Mouse (Mus musculus): ENCODE measurements around the gene Pld1. TPM values are rescaled to one million over a fixed set of nuclear protein-coding genes. Genes with fewer than 3 reads are reported as not detected.

The Pld1 gene
- polyA plus RNA-seq, 1 experiment from 2014 or later: 8.1 TPM

DNA sequence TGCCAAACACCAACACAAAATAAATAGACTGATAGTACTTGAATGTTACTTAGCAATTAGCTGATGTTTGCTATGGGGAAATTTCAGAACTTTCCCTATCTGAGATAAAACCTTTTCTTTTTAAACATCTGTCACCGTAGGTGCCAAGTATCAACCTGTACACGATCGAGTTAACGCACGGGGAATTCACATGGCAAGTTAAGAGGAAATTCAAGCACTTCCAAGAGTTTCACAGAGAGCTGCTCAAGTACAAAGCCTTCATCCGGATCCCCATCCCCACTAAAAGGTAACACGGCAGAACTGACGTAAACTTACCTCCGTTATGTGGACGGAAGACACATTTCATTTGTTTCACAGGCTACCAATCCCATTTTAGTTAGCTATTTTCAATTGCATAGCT lies 90.0 kb downstream of the Pld1 start:
- ATAC-seq (ENCODE audit: insufficient number of reproducible peaks, low FRiP score): no peak
- no peaks in the 10 kb centered on the region for H3K9me3 ChIP-seq (replicated peaks)
- no peak overlapping the region for H3K4me3 ChIP-seq
- H3K4me2 ChIP-seq: no peak overlapping the region
- no peak overlapping the region for H3K27ac ChIP-seq (ENCODE audit: poor library complexity, severe bottlenecking)
- peaks cover 5% of the 10 kb centered on the region; the same call in 1 of the 2 replicates for H3K36me3 ChIP-seq
- peaks cover 18% of the 10 kb centered on the region for H3K4me1 ChIP-seq (replicated peaks)
- no peaks in the 10 kb centered on the region for H3K27me3 ChIP-seq (replicated peaks)
- 80% methylated on average over 10 of the region's 10 CpGs for WGBS
- no peak overlapping the region for H3K9ac ChIP-seq

DNA sequence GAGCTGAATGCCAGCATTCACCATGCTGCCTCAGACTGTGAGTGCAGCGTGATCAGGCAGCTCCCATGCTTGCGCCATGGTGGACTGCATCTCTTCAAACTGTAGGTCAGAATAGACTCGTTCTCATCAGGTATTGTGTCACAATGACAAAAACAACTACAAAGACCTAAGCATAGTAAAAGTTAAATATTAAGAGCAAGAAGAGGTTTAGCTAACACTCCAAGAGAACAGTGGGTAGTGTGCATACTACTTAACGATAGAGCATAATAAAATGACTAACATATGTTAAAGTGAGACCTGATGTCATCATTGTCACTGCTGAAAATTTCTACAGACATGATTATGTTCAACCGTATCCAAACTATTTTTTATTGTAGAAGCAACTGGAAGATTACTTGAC lies 92.4 kb downstream of the Pld1 start:
- ATAC-seq (ENCODE audit: insufficient number of reproducible peaks, low FRiP score): no peak
- no peak overlapping the region for H3K27ac ChIP-seq (ENCODE audit: poor library complexity, severe bottlenecking)
- H3K4me2 ChIP-seq: no peak overlapping the region
- no peaks in the 10 kb centered on the region for H3K27me3 ChIP-seq (replicated peaks)
- H3K4me3 ChIP-seq: no peak overlapping the region
- WGBS: 90% methylated on average over 5 of the region's 5 CpGs
- H3K36me3 ChIP-seq: peaks cover 9% of the 10 kb centered on the region; the same call in 1 of the 2 replicates
- H3K9me3 ChIP-seq (replicated peaks): no peaks in the 10 kb centered on the region
- H3K4me1 ChIP-seq (replicated peaks): peaks cover 18% of the 10 kb centered on the region
- H3K9ac ChIP-seq: no peak overlapping the region

DNA sequence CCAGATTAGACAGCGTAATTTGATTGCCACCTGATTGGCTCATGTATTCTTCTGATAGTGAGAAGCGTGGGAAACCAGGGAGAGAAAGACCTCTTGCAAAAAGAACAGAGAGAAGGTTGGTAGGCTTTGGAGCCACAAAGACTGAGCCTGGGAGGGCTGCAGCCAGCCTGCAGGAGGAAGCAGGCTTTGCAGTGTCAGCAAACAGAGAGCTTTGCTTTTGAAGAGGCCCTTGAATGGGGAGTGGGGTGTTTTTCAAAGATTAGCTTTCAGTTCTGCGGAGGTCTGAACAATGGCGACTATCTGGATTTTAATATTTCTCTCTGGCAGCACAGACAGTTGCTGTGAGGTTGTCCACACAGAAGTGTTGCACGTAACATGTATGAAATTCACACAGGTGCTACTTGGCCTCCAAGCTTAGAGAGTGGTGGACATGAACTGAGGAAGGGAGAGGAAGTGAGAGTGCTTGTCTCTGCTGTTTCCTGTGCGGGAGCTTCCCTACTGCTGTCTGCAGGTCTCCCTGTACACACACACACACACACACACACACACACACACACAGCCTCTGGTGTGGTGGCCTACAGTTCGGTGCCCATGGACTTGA lies 93.2 kb downstream of the Pld1 start:
- H3K9ac ChIP-seq: no peak overlapping the region
- H3K27ac ChIP-seq (ENCODE audit: poor library complexity, severe bottlenecking): peak overlapping the region; percentile 6

DNA sequence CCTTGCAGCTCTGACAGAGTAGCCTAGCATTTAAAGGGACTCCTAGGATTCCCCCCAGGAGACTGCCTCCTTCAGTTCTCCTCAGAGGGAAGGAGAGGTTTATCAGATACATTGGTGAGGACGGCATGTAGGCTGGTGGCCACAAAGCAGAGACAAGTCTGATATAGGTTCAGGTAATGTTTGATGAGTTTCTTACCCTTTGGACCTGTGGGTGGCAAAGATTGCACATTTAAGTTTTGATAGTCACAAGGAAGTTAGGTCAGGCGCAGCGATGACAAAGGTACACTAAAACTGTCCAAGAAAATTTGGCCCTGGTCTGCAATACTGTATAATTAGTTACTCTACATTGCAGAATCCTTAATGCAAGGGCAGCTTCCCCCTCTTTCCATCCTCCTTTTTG lies 95.4 kb downstream of the Pld1 start:
- Histone ChIP-seq H3K36me3 (peaks cover 10% of the 10 kb centered on the region; the same call in 1 of the 2 replicates), H3K27ac (ENCODE audit: poor library complexity, severe bottlenecking) (no peak overlapping the region), H3K9me3 (replicated peaks) (no peaks in the 10 kb centered on the region), H3K9ac (no peak overlapping the region), H3K4me3 (no peak overlapping the region), H3K4me2 (no peak overlapping the region), H3K27me3 (replicated peaks) (no peaks in the 10 kb centered on the region), H3K4me1 (replicated peaks) (peaks cover 9% of the 10 kb centered on the region)
- WGBS: 88% methylated on average over 3 of the region's 3 CpGs
- no peak for ATAC-seq (ENCODE audit: insufficient number of reproducible peaks, low FRiP score)

More for the DNA sequence above, 93.2 kb downstream of the Pld1 start:
- Histone ChIP-seq H3K9me3 (replicated peaks) (no peaks in the 10 kb centered on the region), H3K27me3 (replicated peaks) (no peaks in the 10 kb centered on the region), H3K4me2 (no peak overlapping the region), H3K4me1 (replicated peaks) (peaks cover 14% of the 10 kb centered on the region), H3K36me3 (peaks cover 10% of the 10 kb centered on the region; the same call in 1 of the 2 replicates), H3K4me3 (no peak overlapping the region)
- WGBS: 53% methylated on average over 7 of the region's 7 CpGs
- ATAC-seq (ENCODE audit: insufficient number of reproducible peaks, low FRiP score): no peak

DNA sequence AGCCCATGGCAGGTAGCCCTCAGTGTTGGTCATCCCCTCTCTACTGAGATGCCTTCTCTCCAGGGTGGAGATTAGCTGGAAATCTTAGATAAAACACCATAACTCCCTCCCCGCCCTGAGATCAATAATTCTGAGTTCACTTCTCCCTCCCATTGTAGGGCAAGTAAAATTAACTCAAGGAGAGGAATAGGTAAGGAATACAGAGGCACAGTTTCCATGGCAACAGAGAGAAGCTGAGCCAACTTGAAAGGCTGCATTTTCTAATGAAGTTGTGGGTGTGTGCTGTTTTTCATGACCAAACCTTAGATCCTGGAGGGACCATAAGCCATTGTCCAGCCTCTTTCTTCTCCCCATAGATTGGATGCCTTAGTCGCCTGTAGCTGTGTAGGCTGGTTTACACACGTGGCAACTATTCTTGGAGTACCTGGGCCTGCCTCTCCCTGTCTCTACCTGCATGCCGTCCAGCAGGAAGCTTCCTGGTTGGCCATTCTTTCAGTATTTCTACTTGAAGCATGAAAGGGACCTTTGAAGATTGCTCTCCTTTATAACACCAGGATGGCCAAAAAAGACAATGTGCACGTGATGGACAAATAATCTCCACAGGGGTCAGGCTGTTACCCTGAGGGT lies 96.3 kb downstream of the Pld1 start:
- H3K27ac ChIP-seq (ENCODE audit: poor library complexity, severe bottlenecking): no peak overlapping the region
- no peak overlapping the region for H3K9ac ChIP-seq
- H3K9me3 ChIP-seq (replicated peaks): no peaks in the 10 kb centered on the region
- no peak overlapping the region for H3K4me2 ChIP-seq
- no peak overlapping the region for H3K4me3 ChIP-seq
- H3K36me3 ChIP-seq: 0 out of 2 replicates have a peak, but pooled peaks cover 5% of the 10 kb centered on the region
- WGBS: 80% methylated on average over 5 of the region's 5 CpGs
- ATAC-seq (ENCODE audit: insufficient number of reproducible peaks, low FRiP score): no peak
- peaks cover 9% of the 10 kb centered on the region for H3K4me1 ChIP-seq (replicated peaks)
- no peaks in the 10 kb centered on the region for H3K27me3 ChIP-seq (replicated peaks)

DNA sequence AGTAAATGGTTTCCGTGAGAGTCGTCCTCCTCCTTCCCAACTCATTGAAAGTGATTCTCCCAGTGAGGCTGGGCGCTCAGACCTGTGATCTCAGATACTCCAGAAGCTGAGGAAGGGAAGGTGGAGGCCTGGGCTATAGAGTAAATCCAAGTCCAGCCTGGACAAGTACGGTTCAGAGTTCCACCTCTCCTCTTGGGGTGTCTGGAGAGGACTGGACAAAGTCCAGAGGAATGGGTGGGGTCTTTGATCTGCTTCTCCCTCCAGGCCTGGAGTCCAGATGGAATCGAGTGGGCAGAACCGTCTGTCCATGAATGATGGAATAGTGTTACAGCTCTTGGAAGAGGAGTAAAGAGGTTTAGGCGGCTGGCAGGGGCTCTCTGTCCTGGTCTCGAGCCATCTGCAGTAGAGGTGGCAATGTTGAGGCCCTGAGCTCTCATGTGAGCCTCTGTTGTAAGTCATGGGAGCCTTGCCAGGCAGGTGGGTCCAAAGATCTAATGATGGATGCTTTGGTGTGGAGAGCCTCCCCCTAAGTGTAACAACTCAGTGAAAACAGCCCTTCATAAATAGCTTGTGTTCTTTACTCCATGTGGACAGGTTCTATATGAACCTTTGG lies 98.9 kb downstream of the Pld1 start:
- Histone ChIP-seq H3K36me3 (peaks cover 14% of the 10 kb centered on the region), H3K4me1 (replicated peaks) (no peaks in the 10 kb centered on the region), H3K9ac (no peak overlapping the region), H3K4me3 (no peak overlapping the region), H3K27me3 (replicated peaks) (no peaks in the 10 kb centered on the region), H3K27ac (ENCODE audit: poor library complexity, severe bottlenecking) (no peak overlapping the region), H3K4me2 (no peak overlapping the region), H3K9me3 (replicated peaks) (no peaks in the 10 kb centered on the region; the same call in 1 of the 2 replicates)
- no peak for ATAC-seq (ENCODE audit: insufficient number of reproducible peaks, low FRiP score)
- 72% methylated on average over 8 of the region's 8 CpGs for WGBS

DNA sequence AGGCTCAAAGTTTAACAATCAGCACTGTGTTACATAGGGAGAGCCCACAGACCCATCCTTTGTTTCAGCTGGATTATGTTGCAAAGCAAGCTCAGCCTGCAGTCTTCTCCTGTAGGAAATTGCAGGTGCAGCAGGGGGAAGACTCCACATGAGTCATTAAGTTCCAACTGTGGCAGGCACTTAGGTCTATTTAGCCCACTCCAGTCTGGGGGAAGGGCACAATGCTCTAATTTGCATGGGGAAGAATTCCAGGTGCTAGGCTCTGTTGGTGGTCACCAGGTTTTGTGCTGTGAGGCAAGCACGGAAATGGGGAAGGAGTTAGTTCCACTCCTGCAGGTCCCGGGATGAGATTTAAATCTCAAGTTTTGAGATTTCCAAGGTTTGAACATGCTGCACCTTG lies 99.6 kb downstream of the Pld1 start:
- no peak overlapping the region for H3K9ac ChIP-seq
- no peak for ATAC-seq (ENCODE audit: insufficient number of reproducible peaks, low FRiP score)
- no peak overlapping the region for H3K4me3 ChIP-seq
- peaks cover 18% of the 10 kb centered on the region for H3K36me3 ChIP-seq
- H3K27ac ChIP-seq (ENCODE audit: poor library complexity, severe bottlenecking): no peak overlapping the region
- no peaks in the 10 kb centered on the region for H3K4me1 ChIP-seq (replicated peaks)
- H3K9me3 ChIP-seq (replicated peaks): no peaks in the 10 kb centered on the region; the same call in 1 of the 2 replicates
- 62% methylated on average over 2 of the region's 2 CpGs for whole genome bisulfite sequencing
- no peak overlapping the region for H3K4me2 ChIP-seq
- no peaks in the 10 kb centered on the region for H3K27me3 ChIP-seq (replicated peaks)

DNA sequence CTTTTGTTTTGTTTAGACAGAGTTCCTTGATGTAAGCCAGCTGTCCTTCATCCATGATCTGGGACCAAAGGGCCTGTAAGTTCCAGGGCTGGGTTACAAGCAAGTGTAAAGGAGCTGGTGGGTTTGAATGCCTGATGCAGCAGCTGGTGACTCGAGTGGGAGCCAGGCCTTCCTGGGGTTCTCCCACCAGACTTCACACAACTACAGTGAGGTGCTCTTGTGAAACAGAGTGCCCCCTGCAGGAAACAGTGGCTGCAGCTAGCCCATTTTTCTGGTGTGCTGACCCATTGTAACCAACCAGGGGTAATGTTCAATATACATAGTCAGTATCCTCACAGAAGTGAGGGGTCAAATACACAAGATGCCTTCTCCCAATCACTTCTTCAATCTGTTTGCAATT lies 101.3 kb downstream of the Pld1 start:
- no peak overlapping the region for H3K4me3 ChIP-seq
- H3K27ac ChIP-seq (ENCODE audit: poor library complexity, severe bottlenecking): no peak overlapping the region
- no peaks in the 10 kb centered on the region for H3K27me3 ChIP-seq (replicated peaks)
- 19% methylated on average over 1 of the region's 1 CpGs for WGBS
- ATAC-seq (ENCODE audit: insufficient number of reproducible peaks, low FRiP score): no peak
- H3K9me3 ChIP-seq (replicated peaks): no peaks in the 10 kb centered on the region; the same call in 1 of the 2 replicates
- H3K4me2 ChIP-seq: no peak overlapping the region
- no peak overlapping the region for H3K9ac ChIP-seq
- H3K4me1 ChIP-seq (replicated peaks): no peaks in the 10 kb centered on the region
- peaks cover 18% of the 10 kb centered on the region for H3K36me3 ChIP-seq

DNA sequence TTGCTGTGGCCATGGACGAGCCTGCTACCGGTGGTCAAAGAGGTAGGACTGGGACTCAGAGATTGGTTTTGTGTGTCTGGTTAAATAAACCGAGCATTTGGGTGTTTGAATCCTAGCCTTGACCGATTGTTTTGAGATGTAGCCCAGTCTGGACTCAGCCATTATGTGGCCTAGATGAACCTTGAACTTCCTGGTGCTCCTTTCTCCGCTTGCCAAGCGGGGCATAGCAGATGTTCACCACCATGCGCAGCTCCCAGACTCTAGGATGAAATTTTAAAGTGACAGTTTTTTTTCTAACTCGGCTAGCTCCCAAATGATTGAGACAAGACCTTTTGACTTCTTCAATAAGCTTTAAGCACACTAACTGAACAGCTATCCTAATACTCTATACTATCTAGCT lies 102.7 kb downstream of the Pld1 start:
- ATAC-seq (ENCODE audit: insufficient number of reproducible peaks, low FRiP score): no peak
- no peaks in the 10 kb centered on the region; the same call in 1 of the 2 replicates for H3K9me3 ChIP-seq (replicated peaks)
- no peak overlapping the region for H3K4me2 ChIP-seq
- no peak overlapping the region for H3K9ac ChIP-seq
- H3K4me1 ChIP-seq (replicated peaks): no peaks in the 10 kb centered on the region
- 83% methylated on average over 8 of the region's 8 CpGs for WGBS
- peaks cover 13% of the 10 kb centered on the region for H3K36me3 ChIP-seq
- no peak overlapping the region for H3K4me3 ChIP-seq
- no peak overlapping the region for H3K27ac ChIP-seq (ENCODE audit: poor library complexity, severe bottlenecking)
- no peaks in the 10 kb centered on the region for H3K27me3 ChIP-seq (replicated peaks)

DNA sequence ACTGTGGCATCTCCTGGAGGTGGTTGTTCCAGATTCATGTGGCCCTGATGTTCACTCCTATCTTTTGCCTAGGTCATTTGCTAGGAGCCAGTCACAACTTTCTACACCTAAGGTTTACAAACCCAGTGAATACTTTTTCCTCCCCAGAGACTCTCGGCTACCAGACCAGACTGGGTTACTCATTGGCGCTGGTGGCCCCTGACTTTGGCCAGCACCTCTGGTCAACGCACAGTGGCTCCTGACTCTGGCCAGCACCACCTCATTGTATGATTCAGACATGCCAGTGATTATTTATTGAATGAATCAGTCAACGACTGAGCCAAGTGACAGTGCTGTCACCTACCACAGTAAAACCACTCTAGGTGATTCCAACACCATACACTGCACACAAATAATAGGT lies 103.9 kb downstream of the Pld1 start:
- 91% methylated on average over 4 of the region's 4 CpGs for WGBS
- H3K4me1 ChIP-seq (replicated peaks): no peaks in the 10 kb centered on the region
- no peak overlapping the region for H3K4me2 ChIP-seq
- H3K27me3 ChIP-seq (replicated peaks): no peaks in the 10 kb centered on the region
- no peak overlapping the region for H3K9ac ChIP-seq
- H3K9me3 ChIP-seq (replicated peaks): no peaks in the 10 kb centered on the region; the same call in 1 of the 2 replicates
- no peak for ATAC-seq (ENCODE audit: insufficient number of reproducible peaks, low FRiP score)
- H3K27ac ChIP-seq (ENCODE audit: poor library complexity, severe bottlenecking): no peak overlapping the region
- H3K36me3 ChIP-seq: peaks cover 13% of the 10 kb centered on the region
- no peak overlapping the region for H3K4me3 ChIP-seq

DNA sequence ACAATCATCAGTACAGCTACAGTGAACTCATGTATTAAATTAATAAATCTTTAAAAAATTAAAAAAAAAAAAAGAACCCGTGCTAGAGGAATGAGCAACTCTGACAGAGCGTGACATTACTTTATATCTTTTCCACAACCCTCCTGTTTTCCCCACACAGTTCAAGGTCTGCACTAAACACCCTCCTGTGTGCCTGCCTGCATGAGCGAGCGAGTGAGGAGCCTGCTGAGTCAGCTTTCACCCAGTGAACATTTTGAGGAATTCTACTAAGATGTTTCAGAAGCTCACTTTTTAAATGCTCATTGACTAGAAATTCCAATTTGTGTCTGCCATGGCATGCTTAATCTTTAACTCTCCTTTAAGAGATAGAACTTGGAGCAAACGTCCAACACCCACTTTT lies 109.1 kb downstream of the Pld1 start:
- no peaks in the 10 kb centered on the region for H3K27me3 ChIP-seq (replicated peaks)
- no peak overlapping the region for H3K27ac ChIP-seq (ENCODE audit: poor library complexity, severe bottlenecking)
- no peaks in the 10 kb centered on the region for H3K9me3 ChIP-seq (replicated peaks)
- ATAC-seq (ENCODE audit: insufficient number of reproducible peaks, low FRiP score): no peak
- 79% methylated on average over 5 of the region's 5 CpGs for WGBS
- H3K4me1 ChIP-seq (replicated peaks): no peaks in the 10 kb centered on the region
- no peak overlapping the region for H3K9ac ChIP-seq
- no peak overlapping the region for H3K4me2 ChIP-seq
- peaks cover 10% of the 10 kb centered on the region for H3K36me3 ChIP-seq
- no peak overlapping the region for H3K4me3 ChIP-seq
